Mouse (Mus musculus) myocyte (in vitro differentiated cells): Measurements from ENCODE around the gene Mchr1. TPM values are rescaled to one million over a fixed set of nuclear protein-coding genes. Genes with fewer than 3 reads are reported as not detected.

Experiments
- H3K27me3 ChIP-seq: one replicate; pipeline ENCODE4 v1.6.1; 2011; ENCODE audit not compliant: control insufficient read depth, insufficient read depth, insufficient read length
- H3K36me3 ChIP-seq: one replicate; pipeline ENCODE4 v1.6.1; 2011; ENCODE audit not compliant: control insufficient read depth, insufficient read depth
- H3K4me2 ChIP-seq: one replicate; pipeline ENCODE4 v1.6.1; 2011; ENCODE audit warnings: low read depth, control low read depth
- H3K4me3 ChIP-seq: one replicate; pipeline ENCODE4 v1.5.1; 2011; ENCODE audit warnings: mild to moderate bottlenecking, control low read depth, moderate library complexity
- H3K79me2 ChIP-seq: one replicate; pipeline ENCODE4 v1.6.1; 2011; ENCODE audit not compliant: control insufficient read depth, insufficient read depth
- H3ac ChIP-seq: one replicate; pipeline ENCODE4 v1.6.1; 2011; ENCODE audit not compliant: control insufficient read depth, insufficient read length
- CEBPB ChIP-seq: IDR thresholded peaks from 2 replicates; pipeline ENCODE4 v1.6.1; 2011; ENCODE audit warnings: mild to moderate bottlenecking, moderate library complexity; ENCODE audit not compliant: poor library complexity, insufficient read depth, severe bottlenecking
- E2F4 ChIP-seq: IDR thresholded peaks from one replicate; pipeline ENCODE4 v1.6.1; 2011; ENCODE audit warnings: mild to moderate bottlenecking, control low read depth, moderate library complexity; ENCODE audit not compliant: insufficient read depth
- MAX ChIP-seq: IDR thresholded peaks from one replicate; pipeline ENCODE4 v1.6.1; 2011; ENCODE audit warnings: low read depth, mild to moderate bottlenecking, control low read depth
- MYOD1 ChIP-seq, 3 experiments: IDR thresholded peaks; one replicate each; pipeline ENCODE4 v1.6.1; 2011; ENCODE audit warnings: control low read depth in 2 of 3, low read depth in 2 of 3, mild to moderate bottlenecking in 2 of 3, moderate library complexity in 1 of 3; ENCODE audit not compliant: insufficient read length in 2 of 3, control insufficient read depth in 1 of 3
- MYOG ChIP-seq, 3 experiments: IDR thresholded peaks; one replicate each; pipeline ENCODE4 v1.6.1; 2011; ENCODE audit warnings: control low read depth in 2 of 3, low read depth in 2 of 3, mild to moderate bottlenecking in 2 of 3; ENCODE audit not compliant: insufficient read length in 2 of 3, control insufficient read depth in 1 of 3, insufficient read depth in 1 of 3
- POLR2A ChIP-seq: IDR thresholded peaks from one replicate; pipeline ENCODE4 v1.6.1; 2011; ENCODE audit warnings: low read depth, mild to moderate bottlenecking, control low read depth, moderate library complexity; ENCODE audit not compliant: insufficient read length
- POLR2AphosphoS2 ChIP-seq: IDR thresholded peaks from one replicate; pipeline ENCODE4 v1.6.1; 2011; ENCODE audit warnings: low read depth, control low read depth; ENCODE audit not compliant: insufficient read length
- REST ChIP-seq: IDR thresholded peaks from one replicate; pipeline ENCODE4 v1.6.1; 2011; ENCODE audit warnings: mild to moderate bottlenecking, control low read depth, moderate library complexity; ENCODE audit not compliant: insufficient read depth, insufficient read length
- SRF ChIP-seq: IDR thresholded peaks from one replicate; pipeline ENCODE4 v1.6.1; 2011; ENCODE audit warnings: low read depth; ENCODE audit not compliant: control insufficient read depth, insufficient read length
- TCF12 ChIP-seq: IDR thresholded peaks from one replicate; pipeline ENCODE4 v1.6.1; 2011; ENCODE audit warnings: mild to moderate bottlenecking, control low read depth; ENCODE audit not compliant: poor library complexity, insufficient read depth, severe bottlenecking
- TCF3 ChIP-seq: IDR thresholded peaks from one replicate; pipeline ENCODE4 v1.6.1; 2011; ENCODE audit warnings: low read depth, control low read depth; ENCODE audit not compliant: insufficient read length
- USF1 ChIP-seq: IDR thresholded peaks from one replicate; pipeline ENCODE4 v1.6.1; 2011; ENCODE audit warnings: low read depth, mild to moderate bottlenecking, control low read depth, moderate library complexity
- polyA plus RNA-seq: library from polyadenylated mRNA; unstranded; fragments of >200 nt; fragmentation: generic; extraction: Trizol; gene quantifications from one replicate; pipeline ENCODE4 v1.2.1, GENCODE M21; 2012; ENCODE audit warnings: missing spikeins

Gene Mchr1
- polyA plus RNA-seq, 1 experiment, result 0.44 TPM

GRCm38 (mm10) chr15:81252626-81253174, 17.4 kb downstream of the Mchr1 start:
- no peaks in the 10 kb centered on the region for H3K36me3 ChIP-seq
- no peak for TF ChIP-seq MYOG (IDR thresholded peaks at IDR 0.05; ENCODE audit: control insufficient read depth in 1 of 3, insufficient read depth in 1 of 3, insufficient read length in 2 of 3, low read depth in 2 of 3)
- TF ChIP-seq TCF12, result no peak
- no peak for TF ChIP-seq E2F4
- H3K4me3 ChIP-seq, result no peak overlapping the region
- no peaks in the 10 kb centered on the region for H3K27me3 ChIP-seq
- no peak overlapping the region for H3K4me2 ChIP-seq
- no peak overlapping the region for H3ac ChIP-seq
- no peaks in the 10 kb centered on the region for H3K79me2 ChIP-seq

- 0 out of 2 replicates have a peak, but pooled peaks have one; percentile 35 for TF ChIP-seq CEBPB
- TF ChIP-seq TCF12, result no peak
- no peak for TF ChIP-seq MAX
- no peak for TF ChIP-seq USF1
- no peaks in the 10 kb centered on the region for H3K27me3 ChIP-seq
- H3K4me2 ChIP-seq, result no peak overlapping the region
- H3K36me3 ChIP-seq, result no peaks in the 10 kb centered on the region
- H3ac ChIP-seq, result no peak overlapping the region
- H3K79me2 ChIP-seq, result no peaks in the 10 kb centered on the region
- H3K4me3 ChIP-seq, result no peak overlapping the region
Observed at GRCm38 (mm10) chr15:81253585-81253984, 18.3 kb downstream of the Mchr1 start.

GRCm38 (mm10) chr15:81254113-81254640, 18.9 kb downstream of the Mchr1 start:
- H3K4me2 ChIP-seq, result no peak overlapping the region
- TF ChIP-seq USF1 (no peak), SRF (no peak), MAX (no peak)
- H3K4me3 ChIP-seq, result no peak overlapping the region
- H3K27me3 ChIP-seq, result no peaks in the 10 kb centered on the region
- H3K79me2 ChIP-seq, result no peaks in the 10 kb centered on the region
- no peaks in the 10 kb centered on the region for H3K36me3 ChIP-seq
- H3ac ChIP-seq, result no peak overlapping the region

DNA sequence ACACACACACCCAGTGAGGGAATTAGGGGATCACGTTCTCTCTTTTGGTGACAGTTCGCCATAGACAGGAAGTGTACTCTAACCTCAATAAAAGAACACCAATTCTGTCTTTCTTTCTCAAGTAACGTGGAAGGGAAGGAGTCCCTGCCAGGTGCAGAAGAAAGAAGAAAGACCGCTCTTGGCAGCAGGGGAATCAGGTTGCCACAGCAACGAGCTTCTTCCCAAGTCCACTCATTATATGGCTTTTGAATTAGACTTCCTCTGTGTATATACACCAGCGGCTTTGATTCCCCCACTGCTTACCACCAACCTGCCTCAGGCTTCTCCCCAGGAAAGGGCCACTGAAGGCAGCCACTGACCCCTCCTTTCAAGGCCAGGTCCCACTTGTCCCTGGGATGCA, 19.8 kb downstream of the Mchr1 start:
- H3K36me3 ChIP-seq, result no peaks in the 10 kb centered on the region
- H3K79me2 ChIP-seq, result no peaks in the 10 kb centered on the region
- H3K4me2 ChIP-seq, result no peak overlapping the region
- no peaks in the 10 kb centered on the region for H3K27me3 ChIP-seq
- no peak overlapping the region for H3ac ChIP-seq
- H3K4me3 ChIP-seq, result no peak overlapping the region
- TF ChIP-seq REST (no peak), POLR2A (no peak), MAX (no peak), SRF (no peak), E2F4 (no peak), MYOD1 (IDR thresholded peaks at IDR 0.05; ENCODE audit: control insufficient read depth in 1 of 3, insufficient read length in 2 of 3, low read depth in 2 of 3) (no peak), TCF3 (no peak), POLR2AphosphoS2 (no peak), MYOG (IDR thresholded peaks at IDR 0.05; ENCODE audit: control insufficient read depth in 1 of 3, insufficient read depth in 1 of 3, insufficient read length in 2 of 3, low read depth in 2 of 3) (no peak), TCF12 (no peak), CEBPB (no peak), USF1 (no peak)

DNA sequence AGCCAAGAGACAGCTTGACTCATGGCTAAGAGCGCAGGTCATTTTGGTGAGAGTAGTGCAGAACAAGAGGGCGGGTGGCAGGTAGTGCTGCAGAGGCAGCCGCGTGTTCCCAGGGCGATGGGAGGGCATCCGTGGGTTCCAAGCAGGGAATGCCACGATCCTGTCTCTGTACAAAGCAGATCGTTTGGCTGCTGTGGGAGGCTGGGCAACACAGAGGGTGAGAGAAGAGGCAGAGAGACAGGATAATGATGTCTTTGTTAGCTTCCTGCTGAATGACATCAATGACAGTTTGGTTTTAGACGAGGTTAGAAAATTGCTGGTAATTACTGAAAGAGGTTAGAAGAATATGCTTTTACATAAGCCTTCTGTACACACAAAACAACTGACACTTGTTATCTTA, 23.0 kb downstream of the Mchr1 start:
- Histone ChIP-seq H3K4me2 (no peak overlapping the region), H3ac (no peak overlapping the region), H3K79me2 (no peaks in the 10 kb centered on the region), H3K27me3 (no peaks in the 10 kb centered on the region), H3K4me3 (no peak overlapping the region), H3K36me3 (no peaks in the 10 kb centered on the region)
- TF ChIP-seq POLR2AphosphoS2 (no peak), REST (no peak), TCF3 (no peak), CEBPB (no peak), MAX (no peak), POLR2A (no peak), USF1 (no peak), E2F4 (no peak), MYOG (IDR thresholded peaks at IDR 0.05; ENCODE audit: control insufficient read depth in 1 of 3, insufficient read depth in 1 of 3, insufficient read length in 2 of 3, low read depth in 2 of 3) (no peak)

- H3K4me2 ChIP-seq, result no peak overlapping the region
- H3K79me2 ChIP-seq, result no peaks in the 10 kb centered on the region
- no peak for TF ChIP-seq POLR2A
- peak; percentile 56; the same call in 1 of the 2 replicates for TF ChIP-seq CEBPB
- no peak overlapping the region for H3ac ChIP-seq
- no peak overlapping the region for H3K4me3 ChIP-seq
- H3K27me3 ChIP-seq, result no peaks in the 10 kb centered on the region
- H3K36me3 ChIP-seq, result no peaks in the 10 kb centered on the region
Observed at GRCm38 (mm10) chr15:81259304-81259703, 24.0 kb downstream of the Mchr1 start.
